Mouse (Mus musculus) MEL (cell line): ENCODE data around the gene Nrcam. TPM values are rescaled to one million over a fixed set of nuclear protein-coding genes. Genes with fewer than 3 reads are reported as not detected.

Source experiments
- DNase-seq: peaks from one replicate; pipeline ENCODE4 v3.0.0; 2011; ENCODE audit warnings: low read depth, low spot score
- H3K27ac ChIP-seq: 2 replicates; pipeline ENCODE4 v1.5.1; 2012; ENCODE audit warnings: low read depth, mild to moderate bottlenecking, control low read depth, low read length, moderate library complexity; ENCODE audit not compliant: control insufficient read depth
- H3K27me3 ChIP-seq, 2 experiments: fragments of 150-350 bp in 1 of 2; sonication (generic) in 1 of 2; 2 replicates each; pipeline ENCODE4 v1.6.1; 2012; ENCODE audit warnings: low read length in 2 of 2, mild to moderate bottlenecking in 2 of 2, improper control_type of control experiment in 1 of 2, moderate library complexity in 1 of 2; ENCODE audit not compliant: insufficient read depth in 2 of 2, control insufficient read depth in 1 of 2
- H3K36me3 ChIP-seq, 2 experiments: 2 replicates each; pipeline ENCODE4 v1.6.1; 2012 to 2014; ENCODE audit warnings: low read length in 2 of 2, improper control_type of control experiment in 1 of 2, inconsistent platforms in 1 of 2, mild to moderate bottlenecking in 1 of 2; ENCODE audit not compliant: insufficient read depth in 2 of 2, control insufficient read depth in 1 of 2
- H3K4me1 ChIP-seq, 2 experiments: fragments of 150-350 bp in 1 of 2; sonication (generic) in 1 of 2; 2 replicates each; pipeline ENCODE4 v1.6.1; 2012; ENCODE audit warnings: low read length in 2 of 2, improper control_type of control experiment in 1 of 2, mild to moderate bottlenecking in 1 of 2; ENCODE audit not compliant: insufficient read depth in 2 of 2, control insufficient read depth in 1 of 2
- H3K4me3 ChIP-seq, 2 experiments: fragments of 150-350 bp in 1 of 2; sonication (generic) in 1 of 2; 2 replicates each; pipeline ENCODE4 v1.5.1; 2012; ENCODE audit warnings: low read depth in 2 of 2, low read length in 2 of 2, mild to moderate bottlenecking in 2 of 2, moderate library complexity in 2 of 2, control low read depth in 1 of 2, improper control_type of control experiment in 1 of 2; ENCODE audit not compliant: control insufficient read depth in 1 of 2, insufficient read depth in 1 of 2
- H3K79me2 ChIP-seq: 2 replicates; pipeline ENCODE4 v1.6.1; 2012; ENCODE audit warnings: mild to moderate bottlenecking, low read length, moderate library complexity; ENCODE audit not compliant: control insufficient read depth, poor library complexity, insufficient read depth
- H3K9ac ChIP-seq: 2 replicates; pipeline ENCODE4 v1.6.1; 2012; ENCODE audit warnings: low read depth, mild to moderate bottlenecking, control low read depth, low read length, moderate library complexity; ENCODE audit not compliant: control insufficient read depth, poor library complexity, severe bottlenecking
- H3K9me3 ChIP-seq: fragments of 150-350 bp; sonication (generic); replicated peaks from 2 replicates; pipeline ENCODE4 v1.6.1; 2012; ENCODE audit warnings: mild to moderate bottlenecking, low read length, improper control_type of control experiment, moderate library complexity; ENCODE audit not compliant: insufficient read depth
- BHLHE40 ChIP-seq: IDR thresholded peaks from 2 replicates; pipeline ENCODE4 v1.6.1; 2012; ENCODE audit warnings: low read depth, mild to moderate bottlenecking, inconsistent platforms, low read length, improper control_type of control experiment, borderline replicate concordance
- CHD1 ChIP-seq: IDR thresholded peaks from 2 replicates; pipeline ENCODE4 v1.6.1; 2012; ENCODE audit warnings: low read depth, mild to moderate bottlenecking, inconsistent platforms, low read length, improper control_type of control experiment
- CHD2 ChIP-seq: IDR thresholded peaks from 2 replicates; pipeline ENCODE4 v1.6.1; 2011; ENCODE audit warnings: low read length, improper control_type of control experiment
- E2F4 ChIP-seq: IDR thresholded peaks from 2 replicates; pipeline ENCODE4 v1.6.1; 2011; ENCODE audit warnings: low read depth, low read length, improper control_type of control experiment, borderline replicate concordance
- GATA1 ChIP-seq: IDR thresholded peaks from 2 replicates; pipeline ENCODE4 v1.6.1; 2011; ENCODE audit warnings: low read depth, low read length, improper control_type of control experiment
- MEF2A ChIP-seq: IDR thresholded peaks from 2 replicates; pipeline ENCODE4 v1.6.1; 2014; ENCODE audit warnings: low read depth, mild to moderate bottlenecking, inconsistent platforms, low read length, improper control_type of control experiment; ENCODE audit not compliant: poor library complexity, insufficient replicate concordance, severe bottlenecking; ENCODE audit errors: extremely low read depth
- MXI1 ChIP-seq: IDR thresholded peaks from 2 replicates; pipeline ENCODE4 v1.6.1; 2011; ENCODE audit warnings: mild to moderate bottlenecking, low read depth, low read length, improper control_type of control experiment
- MYB ChIP-seq: IDR thresholded peaks from 2 replicates; pipeline ENCODE4 v1.6.1; 2011; ENCODE audit warnings: mild to moderate bottlenecking, low read depth, low read length, improper control_type of control experiment
- MYC ChIP-seq: IDR thresholded peaks from 2 replicates; pipeline ENCODE4 v1.6.1; 2011; ENCODE audit warnings: low read depth, mild to moderate bottlenecking, low read length, improper control_type of control experiment, moderate library complexity
- NELFE ChIP-seq: IDR thresholded peaks from 2 replicates; pipeline ENCODE4 v1.6.1; 2011; ENCODE audit warnings: low read depth, low read length, improper control_type of control experiment
- POLR2A ChIP-seq, 2 experiments: IDR thresholded peaks; 2 replicates each; pipeline ENCODE4 v1.6.1; 2011 to 2012; ENCODE audit warnings: low read length in 2 of 2, mild to moderate bottlenecking in 2 of 2, control low read depth in 1 of 2, improper control_type of control experiment in 1 of 2, low read depth in 1 of 2, moderate library complexity in 1 of 2; ENCODE audit not compliant: control insufficient read depth in 1 of 2, insufficient read depth in 1 of 2, poor library complexity in 1 of 2
- RCOR1 ChIP-seq: IDR thresholded peaks from 2 replicates; pipeline ENCODE4 v1.6.1; 2012; ENCODE audit warnings: low read depth, mild to moderate bottlenecking, inconsistent platforms, low read length, improper control_type of control experiment
- SMC3 ChIP-seq: IDR thresholded peaks from 2 replicates; pipeline ENCODE4 v1.6.1; 2011; ENCODE audit warnings: low read depth, low read length, improper control_type of control experiment
- TBP ChIP-seq: IDR thresholded peaks from 2 replicates; pipeline ENCODE4 v1.8.0; 2011; ENCODE audit warnings: low read depth, low read length, improper control_type of control experiment
- UBTF ChIP-seq: IDR thresholded peaks from 2 replicates; pipeline ENCODE4 v1.6.1; 2012; ENCODE audit warnings: low read depth, mild to moderate bottlenecking, inconsistent platforms, low read length, improper control_type of control experiment, moderate library complexity, borderline replicate concordance; ENCODE audit not compliant: insufficient read depth
- USF1 ChIP-seq: IDR thresholded peaks from 2 replicates; pipeline ENCODE4 v1.6.1; 2014; ENCODE audit warnings: low read depth, mild to moderate bottlenecking, inconsistent platforms, low read length, improper control_type of control experiment, moderate library complexity
- ZC3H11A ChIP-seq: IDR thresholded peaks from 2 replicates; pipeline ENCODE4 v1.6.1; 2012; ENCODE audit warnings: low read depth, mild to moderate bottlenecking, inconsistent platforms, low read length, improper control_type of control experiment
- ZKSCAN1 ChIP-seq: IDR thresholded peaks from 2 replicates; pipeline ENCODE4 v1.6.1; 2012; ENCODE audit warnings: low read depth, mild to moderate bottlenecking, inconsistent platforms, low read length, improper control_type of control experiment, moderate library complexity
- ZMIZ1 ChIP-seq: IDR thresholded peaks from 2 replicates; pipeline ENCODE4 v1.6.1; 2012; ENCODE audit warnings: low read depth, mild to moderate bottlenecking, inconsistent platforms, low read length, improper control_type of control experiment, moderate library complexity
- ZNF384 ChIP-seq: IDR thresholded peaks from 2 replicates; pipeline ENCODE4 v1.6.1; 2012; ENCODE audit warnings: low read depth, mild to moderate bottlenecking, inconsistent platforms, low read length, improper control_type of control experiment
- polyA plus RNA-seq, 2 experiments: library from polyadenylated mRNA; stranded (reverse) in 1 of 2; unstranded in 1 of 2; fragments of >175 nt in 1 of 2; fragments of >200 nt in 1 of 2; gene quantifications; 2 replicates each; pipeline versions ENCODE4 v1.2.1 to v1.2.4; 2012; ENCODE audit warnings: low replicate concordance in 2 of 2, low read depth in 1 of 2; ENCODE audit not compliant: insufficient read length in 2 of 2, insufficient read depth in 1 of 2, missing spikeins in 1 of 2
- total RNA-seq: library from RNA; depleted of rRNA; stranded (reverse); fragments of 300-350 nt; gene quantifications from 2 replicates; pipeline ENCODE4 v1.2.3, GENCODE M21; 2012

The Nrcam gene
- total and polyA plus RNA-seq, 3 experiments = not detected

- Histone ChIP-seq H3K27me3 (no peaks in the 10 kb centered on the region), H3K36me3 (peaks cover 0 to 16% of the 10 kb centered on the region in 2 experiments; a peak in 2 of 4 replicates), H3K9ac (no peak overlapping the region), H3K27ac (no peak overlapping the region), H3K79me2 (no peaks in the 10 kb centered on the region), H3K4me3 (no peak overlapping the region), H3K9me3 (no peaks in the 10 kb centered on the region), H3K4me1 (peaks cover 9 to 10% of the 10 kb centered on the region in 2 experiments)
- TF ChIP-seq RCOR1 (no peak), TBP (no peak), ZKSCAN1 (no peak), CHD1 (no peak), USF1 (no peak), MYB (no peak), MXI1 (no peak), BHLHE40 (no peak), SMC3 (no peak), MYC (no peak), E2F4 (no peak), ZMIZ1 (no peak), MEF2A (no peak), UBTF (no peak), POLR2A (IDR thresholded peaks at IDR 0.05; ENCODE audit: control insufficient read depth in 1 of 2, insufficient read depth in 1 of 2, low read depth in 1 of 2, low read length in 2 of 2, poor library complexity in 1 of 2) (no peak), GATA1 (no peak), ZC3H11A (no peak)
- no peak for DNase-seq
Observed at GRCm38 (mm10) chr12:44304012-44304411, 24.7 kb upstream of the Nrcam start.

DNA sequence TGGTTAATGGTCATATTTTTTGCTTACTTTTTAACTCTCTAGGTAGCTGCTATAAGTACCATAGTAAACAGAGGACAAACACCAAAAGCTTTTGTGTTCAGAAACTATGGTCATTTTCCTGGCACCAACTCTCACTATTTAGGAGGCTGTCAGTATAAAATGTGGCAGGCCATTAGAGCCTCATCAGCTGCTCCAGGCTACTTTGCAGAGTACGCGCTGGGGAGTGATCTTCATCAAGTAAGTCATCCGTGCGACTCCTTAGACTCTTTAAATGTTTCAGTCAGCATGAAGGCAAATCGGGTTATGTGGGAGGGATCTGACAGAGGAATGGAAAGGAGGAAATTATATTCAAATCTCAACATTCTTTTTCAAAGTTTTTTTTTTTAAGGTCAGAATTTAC, 23.8 kb upstream of the Nrcam start:
- Histone ChIP-seq H3K4me1 (peaks cover 10 to 17% of the 10 kb centered on the region in 2 experiments), H3K9me3 (no peaks in the 10 kb centered on the region), H3K27ac (no peak overlapping the region), H3K9ac (no peak overlapping the region), H3K4me3 (no peak overlapping the region), H3K79me2 (no peaks in the 10 kb centered on the region), H3K36me3 (peaks cover 0 to 19% of the 10 kb centered on the region in 2 experiments; a peak in 2 of 4 replicates), H3K27me3 (no peaks in the 10 kb centered on the region)
- TF ChIP-seq GATA1 = no peak
- no peak for TF ChIP-seq ZKSCAN1
- no peak for TF ChIP-seq ZNF384
- TF ChIP-seq NELFE = no peak
- no peak for TF ChIP-seq CHD2
- DNase-seq = no peak
